Mouse (Mus musculus): Measurements from ENCODE around the gene Nxt2. TPM values are rescaled to one million over a fixed set of nuclear protein-coding genes. Genes with fewer than 3 reads are reported as not detected.

Gene Nxt2
- total RNA-seq (2023): 1 to 10 TPM; 5.6 to 6.9 TPM

GRCm38 (mm10) chrX:142226542-142226941 lies at the start of gene Nxt2:
Gene Nxt2, plus strand, starts transcription at chrX:142226770.

GRCm38 (mm10) chrX:142196831-142197230 lies 29.7 kb upstream of the Nxt2 start, which contains the start of gene Gucy2f:
Gene Gucy2f, minus strand, starts transcription at chrX:142196931.

Other genes with a start within 250 kb of the Nxt2 start
- gene Gucy2f, start 29.8 kb upstream of the Nxt2 start, total RNA-seq (2023): not detected
- gene Kcne1l, start 79.5 kb downstream of the Nxt2 start, total RNA-seq (2023): under 1 TPM in 1 of 2 experiments, not detected in 1; 0.47 TPM
- gene Acsl4, start 163.8 kb downstream of the Nxt2 start, total RNA-seq (2023): 10 to 100 TPM; 23.2 to 24.5 TPM

Data from T-cell, adult 66 days (primary cell).